Mouse (Mus musculus): ENCODE results near the gene Gm10721. TPM values are rescaled to one million over a fixed set of nuclear protein-coding genes. Genes with fewer than 3 reads are reported as not detected.

The Gm10721 gene
- total RNA-seq (2023), result 2.4 TPM

DNA sequence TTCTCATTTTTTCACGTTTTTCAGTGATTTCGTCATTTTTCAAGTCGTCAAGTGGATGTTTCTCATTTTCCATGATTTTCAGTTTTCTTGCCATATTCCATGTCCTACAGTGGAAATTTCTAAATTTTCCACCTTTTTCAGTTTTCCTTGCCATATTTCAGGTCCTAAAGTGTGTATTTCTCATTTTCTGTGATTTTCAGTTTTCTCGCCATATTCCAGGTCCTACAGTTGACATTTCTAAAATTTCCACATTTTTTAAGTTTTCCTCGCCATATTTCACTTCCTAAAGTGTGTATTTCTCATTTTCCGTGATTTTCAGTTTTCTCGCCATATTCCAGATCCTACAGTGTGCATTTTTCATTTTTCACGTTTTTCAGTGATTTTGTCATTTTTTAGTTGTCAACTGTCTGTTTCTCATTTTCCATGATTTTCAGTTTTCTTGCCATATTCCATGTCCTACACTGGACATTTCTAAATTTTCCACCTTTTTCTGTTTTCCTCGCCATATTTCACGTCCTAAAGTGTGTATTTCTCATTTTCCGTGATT, at the start of gene Gm10721:
Gene Gm10721 (plus strand): TSS at position 408 of the 547 bp plus-strand sequence.

DNA sequence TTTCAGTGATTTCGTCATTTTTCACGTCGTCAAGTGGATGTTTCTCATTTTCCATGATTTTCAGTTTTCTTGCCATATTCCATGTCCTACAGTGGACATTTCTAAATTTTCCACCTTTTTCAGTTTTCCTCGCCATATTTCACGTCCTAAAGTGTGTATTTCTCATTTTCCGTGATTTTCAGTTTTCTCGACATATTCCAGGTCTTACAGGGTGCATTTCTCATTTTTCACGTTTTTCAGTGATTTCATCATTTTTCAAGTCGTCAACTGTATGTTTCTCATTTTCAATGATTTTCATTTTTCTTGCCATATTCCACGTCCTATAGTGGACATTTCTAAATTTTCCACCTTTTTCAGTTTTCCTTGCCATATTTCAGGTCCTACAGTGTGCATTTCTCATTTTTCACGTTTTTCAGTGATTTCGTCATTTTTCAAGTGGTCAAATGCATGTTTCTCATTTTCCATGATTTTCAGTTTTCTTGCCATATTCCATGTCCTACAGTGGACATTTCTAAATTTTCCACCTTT, 12.4 kb upstream of the Gm10721 start, which contains the start of gene Gm10722:
Gene Gm10722 (plus strand): TSS at position 478 of the 528 bp plus-strand sequence.

DNA sequence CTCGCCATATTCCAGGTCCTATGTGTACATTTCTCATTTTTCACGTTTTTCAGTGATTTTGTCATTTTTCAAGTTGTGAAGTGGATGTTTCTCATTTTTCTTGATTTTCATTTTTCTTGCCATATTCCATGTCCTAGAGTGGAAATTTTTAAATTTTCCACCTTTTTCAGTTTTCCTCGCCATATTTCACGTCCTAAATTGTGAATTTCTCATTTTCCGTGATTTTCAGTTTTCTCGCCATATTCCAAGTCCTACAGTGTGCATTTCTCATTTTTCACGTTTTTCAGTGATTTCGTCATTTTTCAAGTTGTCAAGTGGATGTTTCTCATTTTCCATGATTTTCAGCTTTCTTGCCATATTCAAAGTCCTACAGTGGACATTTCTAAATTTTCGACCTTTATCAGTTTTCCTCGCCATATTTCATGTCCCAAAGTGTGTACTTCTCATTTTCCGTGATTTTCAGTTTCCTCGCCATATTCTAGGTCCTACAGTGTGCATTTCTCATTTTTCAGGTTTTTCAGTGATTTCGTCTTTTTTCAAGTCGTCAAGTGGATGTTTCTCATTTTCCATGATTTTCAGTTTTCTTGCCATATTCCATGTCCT, 10.0 kb upstream of the Gm10721 start, which contains the start of gene Gm11168:
Gene Gm11168 (plus strand): TSS at position 553 of the 603 bp plus-strand sequence.

DNA sequence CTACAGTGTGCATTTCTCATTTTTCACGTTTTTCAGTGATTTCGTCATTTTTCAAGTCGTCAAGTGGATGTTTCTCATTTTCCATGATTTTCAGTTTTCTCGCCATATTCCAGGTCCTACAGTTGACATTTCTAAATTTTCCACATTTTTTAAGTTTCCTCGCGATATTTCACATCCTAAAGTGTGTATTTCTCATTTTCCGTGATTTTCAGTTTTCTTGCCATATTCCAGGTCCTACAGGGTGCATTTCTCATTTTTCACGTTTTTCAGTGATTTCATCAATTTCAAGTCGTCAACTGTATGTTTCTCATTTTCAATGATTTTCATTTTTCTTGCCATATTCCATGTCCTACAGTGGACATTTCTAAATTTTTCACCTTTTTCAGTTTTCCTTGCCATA, 2.4 kb downstream of the Gm10721 start, which contains the start of gene Gm10720:
Gene Gm10720 (plus strand): TSS at position 301 of the 400 bp plus-strand sequence.

DNA sequence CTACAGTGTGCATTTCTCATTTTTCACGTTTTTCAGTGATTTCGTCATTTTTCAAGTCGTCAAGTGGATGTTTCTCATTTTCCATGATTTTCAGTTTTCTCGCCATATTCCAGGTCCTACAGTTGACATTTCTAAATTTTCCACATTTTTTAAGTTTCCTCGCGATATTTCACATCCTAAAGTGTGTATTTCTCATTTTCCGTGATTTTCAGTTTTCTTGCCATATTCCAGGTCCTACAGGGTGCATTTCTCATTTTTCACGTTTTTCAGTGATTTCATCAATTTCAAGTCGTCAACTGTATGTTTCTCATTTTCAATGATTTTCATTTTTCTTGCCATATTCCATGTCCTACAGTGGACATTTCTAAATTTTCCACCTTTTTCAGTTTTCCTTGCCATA, 4.2 kb downstream of the Gm10721 start, which contains the start of gene Gm10719:
Gene Gm10719 (plus strand): TSS at position 301 of the 400 bp plus-strand sequence.

DNA sequence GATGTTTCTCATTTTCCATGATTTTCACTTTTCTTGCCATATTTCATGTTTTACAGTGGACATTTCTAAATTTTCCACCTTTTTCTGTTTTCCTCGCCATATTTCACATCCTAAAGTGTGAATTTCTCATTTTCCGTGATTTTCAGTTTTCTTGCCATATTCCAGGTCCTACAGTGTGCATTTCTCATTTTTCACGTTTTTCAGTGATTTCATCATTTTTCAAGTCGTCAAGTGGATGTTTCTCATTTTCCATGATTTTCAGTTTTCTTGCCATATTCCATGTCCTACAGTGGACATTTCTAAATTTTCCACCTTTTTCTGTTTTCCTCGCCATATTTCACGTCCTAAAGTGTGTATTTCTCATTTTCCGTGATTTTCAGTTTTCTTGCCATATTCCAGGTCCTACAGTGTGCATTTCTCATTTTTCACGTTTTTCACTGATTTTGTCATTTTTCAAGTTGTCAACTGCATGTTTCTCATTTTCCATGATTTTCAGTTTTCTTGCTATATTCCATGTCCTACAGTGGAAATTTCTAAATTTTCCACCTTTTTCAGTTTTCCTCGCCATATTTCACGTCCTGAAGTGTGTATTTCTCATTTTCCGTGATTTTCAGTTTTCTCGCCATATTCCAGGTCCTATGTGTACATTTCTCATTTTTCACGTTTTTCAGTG, 10.5 kb downstream of the Gm10721 start, which contains the start of gene Gm10718:
Gene Gm10718 (plus strand): TSS at position 236 of the 673 bp plus-strand sequence.

DNA sequence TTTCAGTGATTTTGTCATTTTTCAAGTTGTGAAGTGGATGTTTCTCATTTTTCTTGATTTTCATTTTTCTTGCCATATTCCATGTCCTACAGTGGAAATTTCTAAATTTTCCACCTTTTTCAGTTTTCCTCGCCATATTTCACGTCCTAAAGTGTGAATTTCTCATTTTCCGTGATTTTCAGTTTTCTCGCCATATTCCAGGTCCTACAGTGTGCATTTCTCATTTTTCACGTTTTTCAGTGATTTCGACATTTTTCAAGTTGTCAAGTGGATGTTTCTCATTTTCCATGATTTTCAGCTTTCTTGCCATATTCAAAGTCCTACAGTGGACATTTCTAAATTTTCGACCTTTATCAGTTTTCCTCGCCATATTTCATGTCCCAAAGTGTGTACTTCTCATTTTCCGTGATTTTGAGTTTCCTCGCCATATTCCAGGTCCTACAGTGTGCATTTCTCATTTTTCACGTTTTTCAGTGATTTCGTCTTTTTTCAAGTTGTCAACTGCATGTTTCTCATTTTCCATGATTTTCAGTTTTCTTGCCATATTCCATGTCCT, 12.1 kb downstream of the Gm10721 start, which contains the start of gene Gm10717:
Gene Gm10717 (plus strand): TSS at position 506 of the 556 bp plus-strand sequence.

DNA sequence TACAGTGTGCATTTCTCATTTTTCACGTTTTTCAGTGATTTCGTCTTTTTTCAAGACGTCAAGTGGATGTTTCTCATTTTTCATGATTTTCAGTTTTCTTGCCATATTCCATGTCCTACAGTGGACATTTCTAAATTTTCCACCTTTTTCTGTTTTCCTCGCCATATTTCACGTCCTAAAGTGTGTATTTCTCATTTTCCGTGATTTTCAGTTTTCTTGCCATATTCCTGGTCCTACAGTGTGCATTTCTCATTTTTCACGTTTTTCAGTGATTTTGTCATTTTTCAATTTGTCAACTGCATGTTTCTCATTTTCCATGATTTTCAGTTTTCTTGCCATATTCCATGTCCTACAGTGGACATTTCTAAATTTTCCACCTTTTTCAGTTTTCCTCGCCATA, 21.4 kb downstream of the Gm10721 start, which contains the start of gene Gm17535:
Gene Gm17535 (plus strand): TSS at position 301 of the 400 bp plus-strand sequence.

DNA sequence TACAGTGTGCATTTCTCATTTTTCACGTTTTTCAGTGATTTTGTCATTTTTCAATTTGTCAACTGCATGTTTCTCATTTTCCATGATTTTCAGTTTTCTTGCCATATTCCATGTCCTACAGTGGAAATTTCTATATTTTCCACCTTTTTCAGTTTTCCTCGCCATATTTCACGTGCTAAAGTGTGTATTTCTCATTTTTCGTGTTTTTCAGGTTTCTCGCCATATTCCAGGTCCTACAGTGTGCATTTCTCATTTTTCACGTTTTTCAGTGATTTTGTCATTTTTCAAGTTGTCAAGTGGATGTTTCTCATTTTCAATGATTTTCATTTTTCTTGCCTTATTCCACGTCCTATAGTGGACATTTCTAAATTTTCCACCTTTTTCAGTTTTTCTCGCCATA, 23.6 kb downstream of the Gm10721 start, which contains the start of gene Gm10715:
Gene Gm10715 (plus strand): TSS at position 301 of the 400 bp plus-strand sequence.

Other genes with a start within 250 kb of the Gm10721 start
- gene Gm10722, start 12.2 kb upstream of the Gm10721 start, total RNA-seq (2023), result not detected
- gene Gm11168, start 9.8 kb upstream of the Gm10721 start, total RNA-seq (2023), result not detected
- gene Gm10720, start 2.5 kb downstream of the Gm10721 start, total RNA-seq (2023), result not detected
- 6.8 TPM for gene Gm10719, start 4.3 kb downstream of the Gm10721 start, total RNA-seq (2023)
- gene Gm10718, start 10.4 kb downstream of the Gm10721 start, total RNA-seq (2023), result 8.1 TPM
- not detected for gene Gm10717, start 12.3 kb downstream of the Gm10721 start, total RNA-seq (2023)
- gene Gm17535, start 21.5 kb downstream of the Gm10721 start, total RNA-seq (2023), result not detected
- not detected for gene Gm10715, start 23.7 kb downstream of the Gm10721 start, total RNA-seq (2023)

All from CD8-positive naive resting alpha-beta T cell, adult 57 days (primary cell).